Mouse (Mus musculus): ENCODE results near the gene Tln1. TPM values are rescaled to one million over a fixed set of nuclear protein-coding genes. Genes with fewer than 3 reads are reported as not detected.

Tln1 gene
- total and polyA plus RNA-seq, 3 experiments = 22.9 to 146 (median 112) TPM

DNA sequence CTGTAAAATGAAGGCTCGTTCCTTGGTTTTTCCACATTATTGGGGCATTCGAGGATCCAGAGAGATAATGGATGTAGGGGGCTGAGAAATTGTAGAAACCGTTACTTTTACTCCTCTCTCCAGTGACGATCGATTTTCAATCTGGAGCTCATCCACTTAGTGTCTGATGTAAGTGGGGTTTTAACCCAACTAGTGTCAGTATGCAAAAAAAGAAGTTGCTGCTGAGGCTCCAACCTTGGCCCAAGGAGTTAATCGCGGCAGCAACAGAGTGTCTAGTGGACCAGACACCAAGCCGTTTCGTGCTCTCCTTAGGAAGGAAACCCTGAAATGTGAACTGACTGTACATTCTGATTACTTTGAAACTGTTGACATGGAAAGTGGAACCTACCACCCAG, 68.6 kb downstream of the Tln1 start (continued):
- TF ChIP-seq ZNF384 (IDR thresholded peaks at IDR 0.05; ENCODE audit: low read depth, low read length) = 0 out of 2 replicates have a peak, but pooled peaks have one; percentile 20

DNA sequence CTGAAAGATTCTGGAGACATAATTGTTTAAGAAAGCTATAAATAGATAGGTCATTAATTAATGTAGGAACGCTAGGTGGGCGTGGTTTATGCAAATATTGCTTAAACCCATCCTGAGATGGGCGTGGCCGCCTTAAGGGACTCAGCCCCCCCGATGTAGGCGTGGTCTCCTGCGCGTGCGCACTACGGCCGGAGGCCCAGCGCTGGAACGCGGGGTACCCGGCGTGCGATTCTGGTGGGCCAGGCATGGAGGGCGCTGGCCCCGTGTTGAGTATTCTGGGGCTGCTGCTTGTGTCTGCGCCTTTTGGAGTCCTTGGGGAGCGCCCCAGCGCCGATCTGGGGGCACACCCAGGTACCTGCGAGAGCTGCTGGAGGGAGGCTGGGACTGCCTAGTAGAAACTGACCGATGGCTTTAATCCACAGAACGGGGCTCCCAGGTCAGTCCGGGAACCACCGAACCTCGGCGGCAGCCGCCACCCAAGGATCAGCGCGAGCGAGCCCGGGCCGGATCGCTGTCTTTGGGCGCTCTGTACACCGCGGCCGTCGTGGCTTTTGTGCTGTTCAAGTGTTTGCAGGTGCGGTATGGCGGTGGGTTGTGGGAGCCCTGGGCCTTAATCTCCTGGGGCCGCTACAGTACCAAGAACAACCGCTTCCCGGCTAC, 69.2 kb downstream of the Tln1 start:
- Histone ChIP-seq H3K27me3 (ENCODE audit: control insufficient read depth in 1 of 2, insufficient read depth in 2 of 2, low read length in 2 of 2) (no peaks in the 10 kb centered on the region), H3K79me2 (ENCODE audit: control insufficient read depth, insufficient read depth, low read length, poor library complexity) (peaks cover 5% of the 10 kb centered on the region; the same call in 1 of the 2 replicates), H3K4me3 (ENCODE audit: control insufficient read depth in 1 of 2, insufficient read depth in 1 of 2, low read depth in 2 of 2, low read length in 2 of 2) (peak overlapping the region; percentile 64 to 89), H3K9ac (ENCODE audit: control insufficient read depth, low read depth, low read length, poor library complexity, severe bottlenecking) (peak overlapping the region; percentile 90), H3K27ac (ENCODE audit: control insufficient read depth, low read depth, low read length) (peak overlapping the region; percentile 30), H3K4me1 (ENCODE audit: control insufficient read depth in 1 of 2, insufficient read depth in 2 of 2, low read length in 2 of 2) (peaks cover 2 to 25% of the 10 kb centered on the region in 2 experiments; a peak in 3 of 4 replicates), H3K36me3 (ENCODE audit: control insufficient read depth in 1 of 2, insufficient read depth in 2 of 2, low read length in 2 of 2) (no peaks in the 10 kb centered on the region; a peak in 1 of 4 replicates), H3K9me3 (replicated peaks; ENCODE audit: insufficient read depth, low read length) (no peaks in the 10 kb centered on the region)
- peak; percentile 95 for DNase-seq (ENCODE audit: low read depth, low spot score)
- peak; percentile 91 for TF ChIP-seq POLR2AphosphoS2 (IDR thresholded peaks at IDR 0.05; ENCODE audit: low read length)
- no peak; the same call in 1 of the 2 replicates for TF ChIP-seq KAT2A (conservative IDR thresholded peaks at IDR 0.05; ENCODE audit: low read depth, low read length)
- peak; percentile 31; the same call in 1 of the 2 replicates for TF ChIP-seq SIN3A (IDR thresholded peaks at IDR 0.05; ENCODE audit: low read length)
- peak; percentile 92 for TF ChIP-seq NELFE (IDR thresholded peaks at IDR 0.05; ENCODE audit: low read depth, low read length)
- TF ChIP-seq ETS1 (IDR thresholded peaks at IDR 0.05; ENCODE audit: low read depth, low read length) = 0 out of 2 replicates have a peak, but pooled peaks have one; percentile 5
- TF ChIP-seq MAZ (IDR thresholded peaks at IDR 0.05; ENCODE audit: low read depth, low read length) = peak; percentile 74
- TF ChIP-seq RAD21 (IDR thresholded peaks at IDR 0.05; ENCODE audit: low read depth, low read length) = no peak
- TF ChIP-seq USF1 (IDR thresholded peaks at IDR 0.05; ENCODE audit: low read depth, low read length) = peak; percentile 45; the same call in 1 of the 2 replicates
- peak; percentile 55; the same call in 1 of the 2 replicates for TF ChIP-seq TCF12 (IDR thresholded peaks at IDR 0.05; ENCODE audit: low read depth, low read length)
- TF ChIP-seq NRF1 (IDR thresholded peaks at IDR 0.05; ENCODE audit: insufficient read depth, low read depth, low read length, poor library complexity, severe bottlenecking) = peak; percentile 91
- TF ChIP-seq CTCF (IDR thresholded peaks at IDR 0.05 in 2 of 3, conservative IDR thresholded peaks at IDR 0.05 in 1 of 3; ENCODE audit: control insufficient read depth in 1 of 3, insufficient read depth in 1 of 3, low read depth in 2 of 3, low read length in 3 of 3, poor library complexity in 1 of 3, severe bottlenecking in 1 of 3) = peak in 2 of 3 experiments; percentile 6 to 17; a peak in 2 of 6 replicates
- no peak for TF ChIP-seq MAFK (IDR thresholded peaks at IDR 0.05; ENCODE audit: borderline replicate concordance, low read depth, low read length)
- TF ChIP-seq MXI1 (IDR thresholded peaks at IDR 0.05; ENCODE audit: low read depth, low read length) = peak; percentile 50
- TF ChIP-seq ZMIZ1 (IDR thresholded peaks at IDR 0.05; ENCODE audit: low read depth, low read length) = 0 out of 2 replicates have a peak, but pooled peaks have one; percentile 5
- no peak for TF ChIP-seq BHLHE40 (IDR thresholded peaks at IDR 0.05; ENCODE audit: borderline replicate concordance, low read depth, low read length)
- TF ChIP-seq POLR2A (IDR thresholded peaks at IDR 0.05; ENCODE audit: control insufficient read depth in 1 of 2, insufficient read depth in 1 of 2, low read depth in 1 of 2, low read length in 2 of 2, poor library complexity in 1 of 2) = peak; percentile 78 to 86
- TF ChIP-seq MEF2A (IDR thresholded peaks at IDR 0.05; ENCODE audit: extremely low read depth, insufficient replicate concordance, low read depth, low read length, poor library complexity, severe bottlenecking) = no peak

Data from MEL (cell line).